Mouse (Mus musculus) right cerebral cortex, postnatal 4 days (tissue): ENCODE measurements around the gene Klhl26.

Source experiments
- DNase-seq: peaks from one replicate; pipeline ENCODE4 v3.0.0-alpha.2; 2022

Klhl26 gene

DNA sequence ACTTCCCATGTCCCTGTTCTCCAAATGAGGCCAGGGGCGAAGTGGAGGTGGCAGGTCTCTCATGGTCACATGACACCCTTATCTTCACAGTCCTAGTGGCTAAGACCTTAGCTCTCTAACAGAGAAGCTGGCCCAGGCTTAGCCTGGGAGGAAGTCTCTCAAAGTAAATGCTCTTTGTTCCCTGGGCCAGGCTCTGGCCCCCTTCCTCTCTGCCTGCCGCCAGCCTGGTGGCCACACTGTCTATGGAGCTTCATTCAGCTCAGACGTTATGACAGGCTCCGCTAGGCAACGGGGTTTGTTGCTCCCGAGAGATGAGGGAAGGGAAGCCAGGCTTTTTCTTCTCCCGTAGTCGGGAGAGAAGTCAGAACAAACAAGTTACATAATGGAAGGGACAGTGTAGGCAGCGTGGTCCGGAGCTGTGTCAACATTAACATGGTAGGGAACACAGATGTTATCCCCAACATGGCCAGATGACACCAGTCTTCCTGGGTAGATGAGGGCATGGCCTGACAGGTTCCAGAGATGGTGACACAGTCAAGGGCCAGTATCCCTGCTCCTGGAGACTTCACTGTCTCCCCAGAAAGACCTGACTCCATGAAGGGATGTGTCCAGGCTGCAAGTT is 7.4 kb downstream of the Klhl26 start:
- DNase-seq: no peak

DNA sequence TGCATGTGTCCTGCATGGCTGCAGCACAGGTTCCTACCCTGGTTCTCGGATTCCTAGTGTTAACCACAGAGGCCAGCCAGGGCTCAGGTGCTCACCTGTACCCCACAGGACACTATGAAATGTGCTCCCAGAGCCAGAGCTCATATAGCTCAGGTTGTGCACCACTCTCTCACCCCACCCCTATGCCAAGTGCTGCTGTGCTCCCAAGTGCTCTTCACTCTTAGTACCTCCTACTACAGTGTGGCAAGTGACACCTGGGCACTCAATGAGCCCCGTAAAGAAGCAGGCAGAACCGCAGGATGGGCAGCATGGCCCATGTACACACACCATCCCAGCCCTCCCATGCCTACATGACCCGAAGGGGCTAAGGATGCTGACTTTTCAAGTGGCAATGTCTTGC is 8.0 kb downstream of the Klhl26 start:
- no peak for DNase-seq

DNA sequence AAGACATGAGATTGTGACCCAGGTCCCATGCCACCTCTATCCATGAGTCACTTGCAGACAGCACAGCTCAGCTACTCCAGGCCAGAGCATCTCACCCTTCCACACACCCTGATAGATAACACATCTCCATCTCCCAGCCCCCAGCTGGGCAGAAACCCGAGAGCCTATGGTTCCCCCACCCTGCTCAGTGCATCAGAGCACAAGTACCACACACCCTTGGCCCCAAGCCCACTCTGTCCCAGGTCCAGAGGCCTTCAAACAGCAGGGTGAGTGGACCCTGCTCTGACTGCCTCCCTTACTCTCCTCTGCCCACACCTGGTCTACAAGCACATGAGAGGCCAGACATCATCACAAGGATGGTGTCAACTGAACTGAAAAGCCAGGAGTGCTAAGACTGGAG is 8.9 kb downstream of the Klhl26 start:
- no peak for DNase-seq

DNA sequence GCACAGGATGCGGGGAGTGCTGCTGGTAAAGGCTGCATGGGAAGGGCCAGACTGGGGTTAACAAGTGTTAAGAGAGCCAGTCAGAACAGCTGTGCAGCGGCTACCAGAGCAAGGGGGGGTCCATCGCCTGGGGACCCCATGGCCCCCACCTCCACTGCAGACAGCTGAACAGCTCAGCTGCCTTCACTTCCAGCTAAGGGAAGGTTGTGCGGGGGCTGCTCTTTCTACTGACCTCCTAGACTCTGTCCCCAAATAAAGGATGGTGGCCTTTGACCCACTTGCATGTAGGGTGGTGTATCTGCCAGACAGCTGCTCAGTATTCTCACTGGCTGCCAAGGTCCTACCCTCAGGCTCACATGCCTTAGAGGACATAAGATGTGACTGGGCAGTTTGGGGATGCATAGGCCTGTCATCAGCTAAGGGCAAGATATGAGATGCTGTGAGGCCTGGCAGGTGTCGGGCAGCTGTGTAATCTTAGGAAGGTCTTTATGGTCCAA is 9.5 kb downstream of the Klhl26 start:
- DNase-seq: no peak

DNA sequence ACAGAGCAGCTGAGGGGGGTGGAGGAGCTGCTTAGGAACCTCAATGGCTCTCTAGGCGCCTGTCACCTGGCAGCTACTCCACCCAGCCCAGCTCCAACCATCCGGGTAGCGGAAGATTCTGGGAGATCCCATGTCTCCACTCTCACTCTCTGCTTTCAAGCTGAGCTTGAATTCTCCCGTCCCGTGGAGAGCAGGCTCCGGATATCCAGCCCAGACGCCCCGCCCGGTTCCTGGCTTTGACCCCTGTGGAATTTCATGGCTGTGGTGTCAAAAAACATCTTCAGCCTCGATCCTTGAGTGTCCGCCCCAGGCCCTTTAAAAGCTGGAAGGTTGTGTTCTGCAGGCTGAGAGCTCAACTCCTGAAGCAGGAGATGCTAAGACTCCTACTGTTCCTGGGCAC is 10.0 kb downstream of the Klhl26 start:
- no peak for DNase-seq

DNA sequence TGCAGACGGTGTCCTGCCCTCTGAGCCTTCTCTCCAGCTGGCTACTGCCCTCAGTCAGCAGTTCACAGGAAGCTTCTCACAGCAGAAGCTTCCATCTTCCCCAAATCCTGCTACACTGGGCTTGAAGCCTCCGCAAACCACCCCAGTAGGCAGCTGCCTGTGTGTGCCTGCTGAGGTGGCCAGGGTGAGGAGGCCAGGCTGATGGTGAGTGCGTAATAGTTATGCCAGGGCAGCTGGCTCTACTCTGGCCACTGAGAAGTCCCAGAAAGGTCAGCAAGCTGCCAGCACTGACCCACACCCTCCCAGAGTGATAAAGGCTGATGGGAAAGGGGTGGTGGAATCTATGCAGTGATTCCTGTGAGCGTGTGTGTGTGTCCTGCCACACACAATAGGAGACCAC is 10.5 kb downstream of the Klhl26 start:
- DNase-seq: no peak

DNA sequence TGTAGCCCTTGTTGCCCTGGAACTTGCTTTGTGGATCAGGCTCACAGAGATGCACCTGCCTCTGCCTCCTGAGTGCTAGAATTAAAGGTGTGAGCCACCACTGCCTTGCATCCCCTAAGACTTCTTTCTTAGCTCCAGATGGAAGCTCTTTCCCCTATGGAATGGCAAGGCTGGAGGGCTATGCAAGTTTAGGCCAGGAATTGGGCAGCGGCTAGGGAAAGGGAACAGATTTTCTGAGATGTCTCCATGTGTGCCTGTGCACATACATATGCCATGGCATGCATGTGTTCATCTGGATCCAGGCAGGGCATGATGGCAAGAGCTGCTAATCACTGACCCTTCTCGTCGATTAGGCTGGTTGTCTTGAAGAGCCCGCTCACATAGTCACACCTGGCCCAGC is 11.1 kb downstream of the Klhl26 start:
- DNase-seq: no peak

DNA sequence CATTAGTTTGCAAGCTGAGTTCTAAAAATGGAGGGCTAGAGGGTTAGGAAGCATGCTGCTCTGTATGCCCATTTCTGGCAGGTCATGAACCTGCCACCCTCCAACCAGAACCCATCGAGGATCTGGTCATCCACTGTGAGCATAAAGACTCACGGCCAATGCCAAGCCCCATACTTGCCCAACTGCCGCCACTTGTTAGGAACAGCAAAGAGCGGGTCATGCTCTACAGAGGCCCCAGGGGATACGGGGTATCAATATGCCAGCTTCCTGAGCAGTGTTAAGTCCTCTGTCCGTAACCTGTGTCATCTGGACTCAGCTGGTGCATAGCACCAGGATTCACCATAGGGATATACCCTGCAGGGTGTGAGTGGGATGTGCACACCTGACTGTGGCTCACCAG is 12.6 kb downstream of the Klhl26 start:
- no peak for DNase-seq

DNA sequence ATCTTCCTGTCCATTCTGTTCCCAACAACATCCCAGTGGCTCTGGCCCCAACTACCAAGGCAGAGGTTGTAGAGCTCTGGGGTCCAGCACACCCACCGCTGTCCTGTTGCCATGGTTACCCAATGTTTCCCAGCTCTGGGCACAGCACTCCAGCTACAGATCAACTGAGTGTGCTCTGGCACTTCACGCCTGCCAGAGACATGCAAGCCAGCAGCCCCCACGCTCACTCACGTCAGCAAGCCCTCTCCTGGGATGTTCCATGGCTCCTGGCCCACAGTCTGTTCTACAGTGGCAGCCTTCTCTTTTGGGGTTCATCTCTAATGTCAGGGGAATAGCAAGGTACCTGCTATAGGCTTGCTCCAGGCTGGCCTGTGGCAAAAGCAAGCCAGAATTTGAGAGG is 13.5 kb downstream of the Klhl26 start:
- DNase-seq: no peak

DNA sequence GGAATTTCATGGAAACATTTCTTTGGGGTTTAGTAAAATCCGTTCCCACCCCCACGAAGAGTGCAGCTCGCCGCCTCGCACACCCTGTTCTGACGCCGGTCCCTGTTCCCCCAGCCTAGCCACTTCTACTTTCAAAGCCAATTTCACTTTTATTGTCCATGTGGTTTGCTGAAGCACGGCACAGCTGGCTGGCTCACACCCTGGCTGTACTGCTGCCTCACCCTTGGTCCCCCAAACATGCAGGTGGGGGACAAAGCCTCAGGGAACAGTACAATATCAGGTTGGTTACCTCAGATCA is 14.3 kb downstream of the Klhl26 start:
- DNase-seq: no peak

DNA sequence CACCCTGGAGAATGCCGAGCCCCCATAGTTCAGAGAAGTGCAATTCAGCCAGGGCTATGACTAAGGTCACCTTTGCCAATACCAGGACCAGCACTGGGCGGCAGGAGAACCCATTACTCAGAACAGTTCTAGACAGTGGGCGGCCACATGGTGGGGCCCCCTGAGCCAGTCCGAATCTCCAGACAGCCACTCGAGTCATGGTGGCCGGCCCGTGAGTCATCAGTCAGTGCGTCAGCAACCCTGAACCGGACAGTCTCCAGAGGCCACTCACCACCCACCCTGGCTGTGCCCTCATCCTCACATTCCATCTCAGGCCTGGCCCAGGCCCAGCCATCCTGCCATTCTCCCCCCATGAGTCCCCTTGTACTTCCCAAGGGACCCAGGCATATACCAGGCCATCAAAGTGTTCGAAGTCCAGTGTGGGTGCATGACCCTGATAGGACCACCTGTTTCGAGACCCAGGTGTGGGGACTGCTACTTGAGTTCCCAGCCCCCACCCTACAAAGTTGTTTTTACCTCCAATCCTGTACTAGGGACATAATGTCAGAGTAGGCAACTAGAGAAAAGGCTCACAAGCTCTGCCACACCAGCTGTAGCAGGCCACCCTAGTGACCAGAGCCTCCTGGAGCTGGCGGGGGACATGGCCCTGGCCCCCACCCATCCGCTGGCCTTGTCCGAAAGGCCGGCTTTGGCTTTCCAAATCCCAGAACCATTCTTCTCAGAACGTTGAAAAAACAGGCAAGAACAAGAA is 14.8 kb downstream of the Klhl26 start:
- no peak for DNase-seq

DNA sequence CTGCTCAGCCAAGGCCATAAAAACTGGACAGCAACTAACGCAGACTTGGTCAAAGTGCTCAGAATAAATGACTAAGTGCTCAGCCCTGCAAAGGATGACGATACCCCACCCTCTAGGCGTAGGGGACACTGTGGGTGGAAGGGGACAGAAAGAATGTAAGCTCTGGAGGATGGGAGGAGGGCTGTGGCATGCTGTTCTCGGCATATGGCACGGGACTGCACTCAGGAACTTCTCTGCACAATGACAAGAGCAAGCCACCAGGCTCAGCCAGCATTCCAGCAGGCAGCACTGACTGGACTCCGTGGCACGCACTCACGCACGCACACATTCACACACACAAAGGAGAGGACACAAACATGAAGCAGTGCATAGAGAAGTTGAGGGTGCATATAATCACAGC is 16.2 kb downstream of the Klhl26 start:
- no peak for DNase-seq

DNA sequence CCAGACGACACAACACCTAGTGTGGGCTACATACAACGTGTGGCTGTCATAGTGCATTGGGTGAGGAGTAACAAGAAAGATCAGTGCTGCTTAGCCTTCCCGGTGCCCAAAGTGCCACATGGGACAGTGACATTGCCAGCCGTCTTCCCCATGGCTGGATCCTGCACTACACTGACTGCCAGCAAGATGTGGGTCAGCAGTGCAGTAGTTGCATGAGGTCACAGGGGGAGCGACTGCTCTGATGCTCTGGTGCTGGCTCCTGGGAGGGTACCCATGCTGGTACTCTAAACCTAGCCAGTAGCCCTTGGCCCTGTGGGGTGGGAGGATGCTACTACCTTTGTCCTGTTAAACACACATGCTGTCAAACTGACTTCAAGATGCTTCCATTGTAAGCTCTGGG is 16.6 kb downstream of the Klhl26 start:
- DNase-seq: no peak

DNA sequence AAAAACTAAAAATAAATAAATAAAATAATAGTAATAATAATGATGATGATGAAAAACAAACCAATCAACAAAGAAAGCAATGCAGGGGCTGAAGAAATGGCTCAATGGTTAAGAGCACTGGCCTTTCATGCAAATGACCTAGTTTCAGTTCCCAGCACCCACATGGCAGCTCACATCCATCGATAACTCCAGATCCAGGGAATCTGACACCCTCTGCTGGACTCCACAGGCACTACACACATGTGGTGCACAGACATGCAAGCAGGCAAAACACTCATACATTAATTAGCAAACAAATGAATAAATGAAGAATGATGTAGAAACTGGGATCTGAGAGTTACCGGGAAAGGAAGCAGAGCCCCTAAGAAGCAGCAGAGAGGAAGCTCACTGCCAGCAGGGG is 17.1 kb downstream of the Klhl26 start:
- no peak for DNase-seq

DNA sequence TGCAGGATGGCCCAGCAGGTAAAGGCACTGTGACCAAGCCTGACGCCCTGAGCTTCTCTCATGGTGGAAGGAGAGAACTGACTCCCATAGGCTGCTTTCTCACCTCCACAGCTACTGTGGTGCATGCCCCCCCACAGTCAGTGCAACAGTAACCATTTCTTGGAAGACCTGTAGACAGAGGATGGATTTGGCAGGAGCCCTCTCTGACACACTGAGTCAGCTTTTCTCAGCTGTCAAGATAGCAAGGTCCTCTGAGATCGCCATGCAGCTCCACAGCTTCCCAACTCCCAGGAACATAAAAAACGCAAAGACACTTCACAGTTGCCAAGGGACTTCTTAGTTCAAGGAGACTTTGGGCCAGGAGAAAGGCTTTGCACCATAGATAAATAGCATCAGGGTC is 18.3 kb downstream of the Klhl26 start:
- DNase-seq: no peak

DNA sequence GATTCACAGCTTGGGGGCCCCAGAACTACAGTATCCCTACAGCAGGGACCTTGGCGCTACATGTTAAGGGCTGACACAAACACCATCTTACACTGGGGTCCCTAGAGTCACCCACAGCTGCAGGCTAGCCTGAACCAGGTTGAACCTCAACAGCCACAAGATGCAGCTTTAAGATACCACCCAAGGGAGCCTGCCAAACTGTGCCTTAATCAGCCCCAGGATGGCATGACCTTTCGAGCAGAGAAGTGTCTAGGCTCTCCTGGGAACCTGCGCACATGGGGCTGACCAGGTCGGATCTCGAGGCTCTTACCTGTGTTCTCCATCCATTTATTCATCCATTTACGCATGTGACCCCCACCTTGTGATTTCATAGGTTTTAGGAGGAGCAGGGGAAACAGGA is 18.9 kb downstream of the Klhl26 start:
- no peak for DNase-seq

DNA sequence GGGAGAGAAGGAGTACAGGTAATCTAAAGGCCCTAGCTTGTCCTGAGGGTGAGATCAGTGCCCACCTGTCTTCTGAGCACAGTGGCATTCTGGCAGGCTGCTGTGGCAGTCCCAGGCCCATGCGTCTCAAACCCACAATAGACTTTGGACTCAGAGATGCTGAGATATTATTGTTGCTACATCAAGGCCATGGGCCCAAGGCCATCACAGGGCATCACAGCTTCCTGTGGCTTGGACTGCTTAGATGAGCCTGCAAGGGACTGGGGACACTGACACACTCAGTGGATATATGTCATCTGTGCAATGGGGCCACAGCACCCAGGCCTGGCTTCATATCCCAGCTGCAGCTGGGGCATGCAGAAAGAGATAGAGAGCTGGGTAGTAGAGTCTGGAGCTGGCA is 19.8 kb downstream of the Klhl26 start:
- no peak for DNase-seq

DNA sequence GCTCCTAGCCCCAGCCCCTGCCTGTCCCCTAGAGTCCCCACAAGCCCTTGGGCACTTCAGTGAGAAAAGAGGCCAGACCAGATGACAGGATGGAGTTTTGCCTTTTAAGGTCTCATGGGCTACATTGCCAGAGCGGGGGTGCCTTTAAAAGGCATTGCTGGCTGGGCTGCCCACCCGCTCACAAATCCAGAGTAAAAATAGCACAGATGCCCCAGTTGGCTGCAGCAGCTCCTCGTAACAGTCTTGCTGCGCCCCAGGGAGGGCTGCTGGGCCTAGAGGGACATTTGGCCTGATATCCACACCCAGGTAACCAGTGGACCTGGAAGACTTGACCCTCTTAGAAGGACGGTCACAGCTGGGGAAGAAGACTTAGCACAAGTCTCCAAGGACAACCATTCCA is 22.9 kb downstream of the Klhl26 start:
- no peak for DNase-seq

DNA sequence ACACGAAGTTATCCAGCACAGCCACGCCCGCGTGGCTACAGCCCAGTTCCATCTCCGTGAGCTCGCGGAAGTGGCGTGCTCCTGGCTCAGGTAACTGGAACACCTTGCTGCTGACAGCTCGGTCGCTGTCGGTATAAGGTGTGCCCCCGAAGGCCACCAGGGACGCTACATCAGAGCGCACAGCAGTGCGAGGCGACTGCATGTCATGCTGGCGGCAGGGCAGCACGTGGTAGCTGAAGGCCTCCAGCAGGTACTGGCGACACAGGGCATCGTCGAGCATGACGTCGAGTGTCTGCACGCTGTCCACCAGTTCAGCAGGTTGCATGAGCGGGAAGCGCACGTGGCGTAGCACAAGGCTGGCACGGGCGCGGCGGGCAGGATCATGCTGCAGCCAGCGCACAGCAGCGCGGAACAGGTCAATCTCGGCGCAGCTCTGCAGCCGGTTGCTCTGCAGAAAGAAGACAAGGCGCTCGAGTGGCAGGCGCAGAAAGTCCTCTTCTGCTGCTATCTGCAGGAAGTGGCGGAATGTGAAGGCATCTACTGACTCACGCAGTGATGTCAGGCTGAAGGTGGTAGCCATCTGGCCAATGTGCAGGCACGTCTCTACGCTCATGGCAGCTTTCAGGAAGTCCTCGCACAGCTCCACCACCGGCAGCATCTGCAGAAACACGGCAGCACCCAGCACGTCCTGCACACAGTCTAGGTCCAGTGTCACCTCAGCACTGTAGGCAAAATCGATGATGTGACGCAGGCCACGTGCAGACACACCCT is 24.4 kb downstream of the Klhl26 start:
- no peak for DNase-seq

DNA sequence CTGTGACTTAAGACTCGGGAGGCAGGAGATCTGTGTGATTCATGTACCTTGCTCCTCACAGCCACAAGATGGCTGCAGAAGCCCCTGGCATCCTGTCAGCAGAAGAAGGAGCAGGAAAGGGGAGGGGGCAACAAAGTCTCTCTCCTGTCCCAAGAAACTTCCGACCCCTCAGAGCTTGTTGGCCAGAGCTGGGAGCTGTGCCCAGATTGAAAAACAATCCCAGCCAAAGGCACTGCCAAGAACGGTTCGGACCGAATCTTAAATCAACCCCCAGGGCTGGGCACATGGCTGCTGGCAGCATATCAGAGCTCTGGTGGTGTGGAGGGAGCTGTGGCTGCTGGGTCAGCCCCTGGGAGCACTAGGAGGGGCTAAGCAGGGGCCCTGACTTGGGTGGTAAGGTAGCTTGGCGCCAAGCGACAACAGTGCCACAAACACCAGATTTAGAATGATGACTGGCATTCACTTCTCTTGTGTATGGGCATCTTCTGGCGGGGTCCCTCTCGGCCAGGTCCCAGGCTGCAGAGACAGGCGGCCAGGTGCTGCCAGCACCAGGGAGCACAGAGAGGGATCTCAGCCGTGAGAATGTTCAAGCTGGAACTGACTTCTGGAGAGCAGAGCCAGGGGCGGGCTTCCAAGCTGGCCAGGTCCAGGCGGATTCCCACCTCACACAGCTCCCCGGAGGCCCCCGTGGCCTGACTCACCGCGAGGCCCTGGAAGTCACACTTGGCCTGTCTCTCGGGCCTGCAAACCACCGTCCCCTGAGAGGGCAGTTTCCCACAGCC is 28.9 kb downstream of the Klhl26 start:
- peak; percentile 45 for DNase-seq

DNA sequence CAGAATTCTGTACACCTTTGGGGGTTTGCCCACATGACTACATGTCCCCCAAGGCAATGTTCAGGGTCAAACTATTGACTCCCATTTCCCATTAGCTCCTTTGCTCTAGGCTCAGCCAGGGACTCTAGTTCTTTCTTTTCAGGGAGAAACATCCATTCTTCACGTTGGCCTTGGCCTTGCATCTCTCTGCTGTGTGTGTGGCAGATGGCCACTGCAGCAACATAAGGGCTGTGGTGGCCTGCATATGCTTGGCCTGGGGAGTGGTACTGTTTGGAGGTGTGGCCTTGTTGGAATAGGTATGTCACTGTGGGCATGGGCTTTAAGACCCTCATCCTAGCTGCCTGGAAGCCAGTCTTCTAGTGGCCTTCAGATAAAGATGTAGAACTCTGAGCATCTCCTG is 30.8 kb downstream of the Klhl26 start:
- DNase-seq: no peak

DNA sequence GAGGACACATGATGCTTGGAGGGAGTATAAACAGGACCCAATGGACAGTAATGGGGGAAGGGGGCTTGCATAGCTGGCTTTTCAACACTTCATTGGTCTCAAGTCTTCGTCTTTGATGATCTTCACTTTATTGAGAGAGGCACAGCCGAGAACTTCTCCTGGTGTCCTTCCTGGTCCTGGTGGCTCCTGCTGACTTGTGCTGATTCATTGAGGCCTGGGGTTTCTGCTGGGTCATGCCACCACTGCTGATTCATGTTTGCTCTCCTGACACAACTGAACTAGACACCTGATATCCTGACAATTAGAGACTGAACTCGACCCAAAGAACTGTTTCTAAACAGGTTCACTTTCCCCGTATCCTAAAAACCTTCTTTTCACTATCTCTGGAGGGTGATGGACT is 33.4 kb downstream of the Klhl26 start:
- no peak for DNase-seq

DNA sequence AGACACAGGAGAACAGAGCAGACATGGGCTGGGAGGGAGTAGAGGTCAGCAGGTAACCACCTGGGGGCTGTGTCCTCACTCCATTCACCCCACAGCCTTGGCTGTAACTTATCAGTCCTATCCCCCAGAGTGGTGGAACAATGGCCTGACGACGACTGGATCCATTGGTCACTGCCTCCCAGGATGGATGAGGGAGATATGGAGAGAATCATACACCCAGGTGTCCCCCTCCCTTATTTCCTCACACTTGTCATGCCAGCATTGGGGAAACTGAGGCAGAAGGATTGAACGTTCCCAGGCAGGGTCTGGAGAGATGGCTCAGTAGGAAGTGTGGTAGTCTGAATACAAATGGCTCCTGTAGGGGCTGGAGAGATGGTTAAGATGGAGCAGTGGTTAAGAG is 35.2 kb downstream of the Klhl26 start:
- DNase-seq: no peak

DNA sequence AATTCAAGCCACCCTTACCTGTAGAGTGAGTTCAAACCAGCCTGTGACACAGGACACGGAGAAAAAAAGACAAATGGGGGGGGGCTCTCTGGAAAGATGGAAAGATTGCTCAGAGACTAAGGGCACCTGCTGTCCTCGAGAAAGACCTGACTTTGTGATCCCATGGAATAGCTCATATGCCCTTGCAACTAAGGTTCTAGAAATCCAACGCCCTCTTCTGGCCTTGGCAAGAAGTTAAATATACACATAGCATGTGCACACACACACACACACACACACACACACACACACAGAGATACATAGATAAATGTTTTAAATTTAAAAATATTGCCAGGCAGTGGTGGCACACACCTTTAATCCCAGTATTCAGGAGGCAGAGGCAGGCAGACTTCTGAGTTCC is 36.5 kb downstream of the Klhl26 start:
- DNase-seq: no peak
